Mouse (Mus musculus): Measurements from ENCODE around the gene Itgb3.

GRCm38 (mm10) chr11:104631306-104631705 lies 23.5 kb downstream of the Itgb3 start:
- no peak for TF ChIP-seq CTCF (IDR thresholded peaks at IDR 0.05; ENCODE audit: borderline replicate concordance, control insufficient read depth, extremely low read depth, insufficient read depth, low read length, poor library complexity)
- TF ChIP-seq POLR2A (IDR thresholded peaks at IDR 0.05; ENCODE audit: control insufficient read depth, extremely low read depth, insufficient read depth, low read length, poor library complexity), result no peak

Measured in thymus, adult 2 months (tissue).